Mouse (Mus musculus): ENCODE data around the gene Lmnb2.

DNA sequence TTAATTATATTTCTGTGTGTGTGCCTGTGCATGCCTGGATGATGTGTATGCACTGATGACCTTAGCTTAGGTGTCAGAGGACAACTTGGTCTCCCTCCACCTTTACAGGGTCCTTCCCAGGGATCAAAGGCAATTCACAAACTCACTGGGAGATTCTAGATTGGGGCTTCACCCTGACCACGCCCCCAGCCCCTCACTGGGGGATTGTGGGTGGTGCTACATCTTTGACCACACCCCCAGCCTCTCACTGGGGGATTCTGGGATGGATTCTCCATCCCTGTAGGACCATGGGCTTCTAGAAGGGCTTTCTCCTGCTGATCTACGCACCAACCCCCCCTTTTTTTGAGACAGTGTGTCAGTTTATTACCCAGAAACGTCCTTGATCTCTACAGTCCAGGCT lies 7.4 kb upstream of the Lmnb2 start:
- no peak for TF ChIP-seq CTCF (IDR thresholded peaks at IDR 0.05)
- no peak for TF ChIP-seq EP300 (IDR thresholded peaks at IDR 0.05)

Measured in lung, postnatal 0 days (tissue).